Mouse (Mus musculus): ENCODE data around the gene Lrrc57. TPM values are rescaled to one million over a fixed set of nuclear protein-coding genes. Genes with fewer than 3 reads are reported as not detected.

The Lrrc57 gene
- 26.3 and 27.9 TPM in 2 replicates for polyA plus RNA-seq (2015; fragmentation: Nextera tagmentation; extraction: Ambion mirVana)

- Histone ChIP-seq H3K4me1 (peaks cover 20% of the 10 kb centered on the region), H3K36me3 (peaks cover 13% of the 10 kb centered on the region), H3K27me3 (no peaks in the 10 kb centered on the region), H3K9me3 (no peaks in the 10 kb centered on the region), H3K9ac (peak within 1 kb of the TSS; percentile 86), H3K4me2 (replicated peaks) (peak within 1 kb of the TSS; percentile 84), H3K4me3 (peak within 1 kb of the TSS; percentile 83), H3K27ac (peak within 1 kb of the TSS; percentile 88)
- peak; percentile 95 for ATAC-seq (ENCODE audit: low FRiP score, low read depth)
- under 1% methylated on average over 52 of the region's 52 CpGs for WGBS
Measured at GRCm38 (mm10) chr2:120608830-120609723, at the start of gene Lrrc57, which contains the start of gene Haus2. Gene Lrrc57, minus strand, starts transcription at chr2:120609520. Gene Haus2, plus strand, starts transcription at chr2:120609383.

- no peak for ATAC-seq (ENCODE audit: low FRiP score, low read depth)
- no peaks in the 10 kb centered on the region for H3K4me1 ChIP-seq
- H3K4me2 ChIP-seq (replicated peaks), result no peak overlapping the region
- 80% methylated on average over 5 of the region's 5 CpGs for WGBS
- no peak overlapping the region for H3K9ac ChIP-seq
- H3K27ac ChIP-seq, result no peak overlapping the region
- H3K9me3 ChIP-seq, result no peaks in the 10 kb centered on the region
- no peaks in the 10 kb centered on the region for H3K36me3 ChIP-seq
- no peak overlapping the region for H3K4me3 ChIP-seq
- no peaks in the 10 kb centered on the region for H3K27me3 ChIP-seq
Measured at GRCm38 (mm10) chr2:120658486-120658885, 49.2 kb upstream of the Lrrc57 start.

DNA sequence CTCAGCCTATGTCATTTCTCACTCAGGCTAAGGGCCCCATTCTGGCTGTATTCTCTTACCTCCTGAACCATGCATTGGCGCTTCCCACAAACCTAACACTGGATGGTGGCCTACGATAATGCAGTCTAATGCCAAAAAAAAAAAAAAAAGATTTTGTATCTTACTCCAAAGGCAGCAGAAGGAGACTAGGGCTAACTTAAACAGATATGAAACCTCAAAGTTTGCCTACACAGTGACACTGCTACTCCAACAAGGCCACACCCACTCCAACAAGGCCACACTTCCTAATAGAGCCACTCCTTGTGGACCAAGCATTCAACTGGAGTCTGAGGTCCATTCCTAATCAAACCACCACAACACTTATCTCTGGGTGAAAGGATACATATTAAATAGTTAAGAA is 47.4 kb upstream of the Lrrc57 start:
- no peaks in the 10 kb centered on the region for H3K36me3 ChIP-seq
- no peak overlapping the region for H3K4me3 ChIP-seq
- no peak overlapping the region for H3K27ac ChIP-seq
- no peak overlapping the region for H3K4me2 ChIP-seq (replicated peaks)
- no peaks in the 10 kb centered on the region for H3K27me3 ChIP-seq
- ATAC-seq (ENCODE audit: low FRiP score, low read depth), result no peak
- H3K4me1 ChIP-seq, result 0 out of 2 replicates have a peak, but pooled peaks cover 7% of the 10 kb centered on the region
- WGBS, result 95% methylated on average over 2 of the region's 2 CpGs
- no peak overlapping the region for H3K9ac ChIP-seq
- no peaks in the 10 kb centered on the region for H3K9me3 ChIP-seq

DNA sequence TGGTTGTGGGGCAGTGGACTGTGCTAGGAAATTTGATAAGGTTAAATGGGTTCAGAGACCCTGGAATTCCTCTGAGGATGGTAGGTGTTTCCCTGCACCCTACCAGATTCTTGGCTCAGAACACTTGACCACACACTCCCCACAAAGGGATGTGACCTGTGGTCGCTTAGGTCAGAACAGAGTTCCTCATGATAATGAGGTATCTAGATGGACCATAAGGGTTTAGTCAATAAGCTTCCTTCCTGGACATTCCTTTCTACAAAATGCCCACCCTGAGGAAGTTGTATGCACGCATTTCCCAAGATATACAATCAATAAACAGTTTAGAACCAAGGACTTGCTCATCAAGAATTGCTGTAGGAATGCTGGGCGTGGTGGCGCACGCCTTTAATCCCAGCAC is 46.6 kb upstream of the Lrrc57 start:
- no peak overlapping the region for H3K4me3 ChIP-seq
- H3K9ac ChIP-seq, result no peak overlapping the region
- H3K4me1 ChIP-seq, result 0 out of 2 replicates have a peak, but pooled peaks cover 7% of the 10 kb centered on the region
- no peaks in the 10 kb centered on the region for H3K36me3 ChIP-seq
- H3K9me3 ChIP-seq, result no peaks in the 10 kb centered on the region
- ATAC-seq (ENCODE audit: low FRiP score, low read depth), result no peak
- H3K27ac ChIP-seq, result no peak overlapping the region
- WGBS, result 90% methylated on average over 5 of the region's 5 CpGs
- no peak overlapping the region for H3K4me2 ChIP-seq (replicated peaks)
- H3K27me3 ChIP-seq, result no peaks in the 10 kb centered on the region

GRCm38 (mm10) chr2:120654693-120655092 is 45.4 kb upstream of the Lrrc57 start:
- Histone ChIP-seq H3K9me3 (no peaks in the 10 kb centered on the region), H3K9ac (no peak overlapping the region), H3K27ac (no peak overlapping the region), H3K4me3 (no peak overlapping the region), H3K27me3 (no peaks in the 10 kb centered on the region), H3K4me1 (0 out of 2 replicates have a peak, but pooled peaks cover 7% of the 10 kb centered on the region), H3K36me3 (no peaks in the 10 kb centered on the region), H3K4me2 (replicated peaks) (no peak overlapping the region)
- no peak for ATAC-seq (ENCODE audit: low FRiP score, low read depth)
- 79% methylated on average over 2 of the region's 2 CpGs for WGBS

- Histone ChIP-seq H3K9me3 (no peaks in the 10 kb centered on the region), H3K4me1 (0 out of 2 replicates have a peak, but pooled peaks cover 7% of the 10 kb centered on the region), H3K36me3 (no peaks in the 10 kb centered on the region), H3K4me3 (no peak overlapping the region), H3K27ac (0 out of 2 replicates have a peak overlapping the region, but pooled peaks have one; percentile 29), H3K9ac (no peak overlapping the region), H3K27me3 (no peaks in the 10 kb centered on the region), H3K4me2 (replicated peaks) (no peak overlapping the region)
- WGBS, result 86% methylated on average over 7 of the region's 7 CpGs
- no peak for ATAC-seq (ENCODE audit: low FRiP score, low read depth)
Measured at GRCm38 (mm10) chr2:120652925-120653284, 43.6 kb upstream of the Lrrc57 start.

DNA sequence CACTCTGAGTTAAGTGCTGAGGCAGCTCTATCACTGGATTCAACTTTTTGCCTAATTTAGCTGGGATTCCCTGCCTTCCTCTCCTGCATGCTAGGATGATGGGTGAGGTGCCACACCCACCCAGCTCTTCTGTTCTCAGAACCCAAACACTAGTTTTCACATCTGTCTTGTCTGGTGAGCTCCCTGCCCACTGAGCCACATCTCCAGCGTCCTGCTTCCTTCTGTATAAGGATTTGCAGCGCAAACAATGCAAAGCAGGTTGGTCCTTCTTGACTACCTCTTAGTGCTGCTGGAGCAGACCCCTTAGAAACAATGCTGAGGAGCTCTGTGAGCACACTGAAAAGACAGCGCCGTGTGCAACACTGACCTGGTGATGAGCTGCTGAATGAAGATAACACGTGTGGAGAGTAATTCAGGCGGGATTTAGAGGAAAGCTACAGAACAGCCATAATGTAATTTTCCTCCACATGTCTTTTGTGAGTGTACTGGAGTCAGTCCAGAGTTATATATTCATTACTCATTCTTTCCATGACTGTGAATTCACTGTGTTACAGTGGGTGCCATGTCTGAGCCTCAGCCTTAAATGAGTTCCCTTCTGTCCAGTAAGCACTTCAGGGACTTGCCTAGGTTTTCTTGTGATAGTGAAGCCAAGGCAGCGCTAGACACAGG is 43.1 kb upstream of the Lrrc57 start:
- ATAC-seq (ENCODE audit: low FRiP score, low read depth), result peak; percentile 59

GRCm38 (mm10) chr2:120646777-120647176 is 37.5 kb upstream of the Lrrc57 start:
- H3K27me3 ChIP-seq, result no peaks in the 10 kb centered on the region
- no peaks in the 10 kb centered on the region for H3K4me1 ChIP-seq
- H3K27ac ChIP-seq, result no peak overlapping the region
- H3K36me3 ChIP-seq, result no peaks in the 10 kb centered on the region
- H3K9ac ChIP-seq, result no peak overlapping the region
- no peak overlapping the region for H3K4me2 ChIP-seq (replicated peaks)
- ATAC-seq (ENCODE audit: low FRiP score, low read depth), result no peak
- 42% methylated on average over 4 of the region's 4 CpGs for WGBS
- H3K9me3 ChIP-seq, result no peaks in the 10 kb centered on the region
- no peak overlapping the region for H3K4me3 ChIP-seq

More for the DNA sequence above, 43.1 kb upstream of the Lrrc57 start:
- Histone ChIP-seq H3K9ac (no peak overlapping the region), H3K4me3 (no peak overlapping the region), H3K9me3 (no peaks in the 10 kb centered on the region), H3K27ac (0 out of 2 replicates have a peak overlapping the region, but pooled peaks have one; percentile 29), H3K27me3 (no peaks in the 10 kb centered on the region), H3K4me1 (0 out of 2 replicates have a peak, but pooled peaks cover 7% of the 10 kb centered on the region), H3K4me2 (replicated peaks) (no peak overlapping the region), H3K36me3 (no peaks in the 10 kb centered on the region)
- WGBS, result 74% methylated on average over 7 of the region's 7 CpGs

DNA sequence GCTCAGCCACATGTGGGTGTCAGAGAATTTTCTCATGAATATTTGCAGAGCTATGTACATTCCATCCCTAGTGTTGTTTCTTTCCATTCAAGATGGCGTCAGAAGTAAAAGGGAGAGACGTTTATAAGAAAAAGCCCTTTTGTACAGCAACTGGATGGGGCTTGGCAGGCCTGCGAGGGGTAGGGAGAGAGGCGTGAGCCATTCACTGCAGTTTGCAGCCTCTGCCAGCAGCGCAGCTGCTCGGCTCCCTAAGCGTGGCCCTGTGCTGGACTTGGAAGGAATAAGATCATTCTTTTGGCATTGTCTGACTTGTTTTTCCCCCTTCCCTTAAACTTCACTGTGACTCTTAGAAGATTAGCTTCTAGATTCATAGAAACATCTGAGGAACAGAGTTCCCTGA is 34.5 kb upstream of the Lrrc57 start:
- Histone ChIP-seq H3K36me3 (peaks cover 7% of the 10 kb centered on the region; the same call in 1 of the 2 replicates), H3K4me2 (replicated peaks) (no peak overlapping the region), H3K9me3 (no peaks in the 10 kb centered on the region), H3K4me3 (no peak overlapping the region), H3K4me1 (no peaks in the 10 kb centered on the region), H3K27me3 (no peaks in the 10 kb centered on the region), H3K27ac (no peak overlapping the region), H3K9ac (no peak overlapping the region)
- 77% methylated on average over 7 of the region's 7 CpGs for WGBS
- no peak for ATAC-seq (ENCODE audit: low FRiP score, low read depth)

DNA sequence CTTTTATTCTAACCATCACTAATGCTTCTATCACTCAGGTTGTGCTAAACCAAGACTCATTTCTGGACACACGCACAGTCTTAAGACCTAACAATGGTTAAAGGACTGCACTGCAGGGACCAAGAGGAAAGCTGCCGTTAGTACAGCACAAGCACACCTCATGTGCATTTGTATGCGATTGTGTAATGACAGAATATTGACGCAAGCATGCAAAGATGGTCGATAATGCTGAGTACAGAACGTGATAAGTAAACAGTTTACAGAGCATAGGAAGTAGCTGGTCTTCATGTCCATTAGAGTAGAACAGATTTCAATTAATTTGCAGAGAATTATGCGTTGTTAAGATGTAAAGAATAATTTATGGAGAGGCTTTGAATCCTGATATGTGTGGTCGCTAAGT is 31.5 kb upstream of the Lrrc57 start:
- Histone ChIP-seq H3K4me1 (no peaks in the 10 kb centered on the region), H3K4me2 (replicated peaks) (no peak overlapping the region), H3K4me3 (no peak overlapping the region), H3K27me3 (no peaks in the 10 kb centered on the region), H3K27ac (no peak overlapping the region), H3K36me3 (peaks cover 7% of the 10 kb centered on the region; the same call in 1 of the 2 replicates), H3K9ac (no peak overlapping the region), H3K9me3 (no peaks in the 10 kb centered on the region)
- no peak for ATAC-seq (ENCODE audit: low FRiP score, low read depth)
- WGBS, result 91% methylated on average over 8 of the region's 8 CpGs

- no peak overlapping the region for H3K27ac ChIP-seq
- no peak overlapping the region for H3K4me2 ChIP-seq (replicated peaks)
- no peaks in the 10 kb centered on the region for H3K9me3 ChIP-seq
- H3K9ac ChIP-seq, result no peak overlapping the region
- WGBS, result 87% methylated on average over 4 of the region's 4 CpGs
- H3K4me1 ChIP-seq, result peaks cover 11% of the 10 kb centered on the region; the same call in 1 of the 2 replicates
- no peak overlapping the region for H3K4me3 ChIP-seq
- no peaks in the 10 kb centered on the region for H3K27me3 ChIP-seq
- no peak for ATAC-seq (ENCODE audit: low FRiP score, low read depth)
- H3K36me3 ChIP-seq, result peaks cover 17% of the 10 kb centered on the region; the same call in 1 of the 2 replicates
Measured at GRCm38 (mm10) chr2:120631957-120632356, 22.6 kb upstream of the Lrrc57 start.

GRCm38 (mm10) chr2:120631521-120631920 is 22.2 kb upstream of the Lrrc57 start:
- H3K27ac ChIP-seq, result no peak overlapping the region
- no peak overlapping the region for H3K4me2 ChIP-seq (replicated peaks)
- H3K36me3 ChIP-seq, result peaks cover 17% of the 10 kb centered on the region; the same call in 1 of the 2 replicates
- ATAC-seq (ENCODE audit: low FRiP score, low read depth), result no peak
- H3K4me3 ChIP-seq, result no peak overlapping the region
- H3K27me3 ChIP-seq, result no peaks in the 10 kb centered on the region
- no peak overlapping the region for H3K9ac ChIP-seq
- no peaks in the 10 kb centered on the region for H3K9me3 ChIP-seq
- WGBS, result 75% methylated on average over 2 of the region's 2 CpGs
- H3K4me1 ChIP-seq, result peaks cover 11% of the 10 kb centered on the region; the same call in 1 of the 2 replicates
